Mouse (Mus musculus) lung, embryonic 16.5 days (tissue): Measurements from ENCODE around the gene C1s2. TPM values are rescaled to one million over a fixed set of nuclear protein-coding genes. Genes with fewer than 3 reads are reported as not detected.

Experiments used
- polyA plus RNA-seq: library from polyadenylated mRNA; unstranded; fragments of >200 nt; fragmentation: Nextera tagmentation; extraction: Ambion mirVana; gene quantifications from 2 replicates; pipeline ENCODE4 v1.2.1, GENCODE M21; 2015

C1s2 gene
- polyA plus RNA-seq, 1 experiment from 2014 or later, result 0.08 TPM

Other genes starting within 250 kb of the C1s2 start
- 39.9 and 40.2 TPM in 2 replicates for gene Pex5, start 221.0 kb downstream of the C1s2 start, polyA plus RNA-seq
- gene Clstn3, start 171.3 kb downstream of the C1s2 start, polyA plus RNA-seq, result 2.0 and 2.3 TPM in 2 replicates
- gene C1rl, start 143.0 kb downstream of the C1s2 start, polyA plus RNA-seq, result 0.68 and 0.91 TPM in 2 replicates
- gene C1ra, start 123.7 kb downstream of the C1s2 start, polyA plus RNA-seq, result 6.0 and 7.5 TPM in 2 replicates
- gene C1s1, start 93.7 kb downstream of the C1s2 start, polyA plus RNA-seq, result 3.9 and 6.7 TPM in 2 replicates
- not detected in 2 replicates for gene C1rb, start 65.8 kb downstream of the C1s2 start, polyA plus RNA-seq
- gene Lpcat3, start 26.9 kb upstream of the C1s2 start, polyA plus RNA-seq, result 60.9 and 61.9 TPM in 2 replicates
- 188 and 192 TPM in 2 replicates for gene Emg1, start 76.1 kb upstream of the C1s2 start, polyA plus RNA-seq
- 254 and 278 TPM in 2 replicates for gene Phb2, start 76.3 kb upstream of the C1s2 start, polyA plus RNA-seq
- gene Ptpn6, start 102.6 kb upstream of the C1s2 start, polyA plus RNA-seq, result 21.3 and 27.3 TPM in 2 replicates
- 430 and 446 TPM in 2 replicates for gene Grcc10, start 105.3 kb upstream of the C1s2 start, polyA plus RNA-seq
- gene Gm45234, start 119.9 kb upstream of the C1s2 start, polyA plus RNA-seq, result not detected in 2 replicates
- gene Atn1, start 120.4 kb upstream of the C1s2 start, polyA plus RNA-seq, result 14.0 and 14.7 TPM in 2 replicates
- gene Eno2, start 133.6 kb upstream of the C1s2 start, polyA plus RNA-seq, result 3.5 and 4.7 TPM in 2 replicates
- gene Lrrc23, start 143.6 kb upstream of the C1s2 start, polyA plus RNA-seq, result 34.0 and 44.7 TPM in 2 replicates
- gene Spsb2, start 172.6 kb upstream of the C1s2 start, polyA plus RNA-seq, result 13.6 and 14.2 TPM in 2 replicates
- gene Tpi1, start 178.2 kb upstream of the C1s2 start, polyA plus RNA-seq, result 680 and 700 TPM in 2 replicates
- 138 and 139 TPM in 2 replicates for gene Usp5, start 193.4 kb upstream of the C1s2 start, polyA plus RNA-seq
- gene Cdca3, start 193.5 kb upstream of the C1s2 start, polyA plus RNA-seq, result 175 and 176 TPM in 2 replicates
- gene Gnb3, start 204.2 kb upstream of the C1s2 start, polyA plus RNA-seq, result 0.29 and 0.34 TPM in 2 replicates
- gene P3h3, start 221.7 kb upstream of the C1s2 start, polyA plus RNA-seq, result 8.3 and 15.3 TPM in 2 replicates
- 0.54 and 1.3 TPM in 2 replicates for gene Gpr162, start 227.9 kb upstream of the C1s2 start, polyA plus RNA-seq